Mouse (Mus musculus) heart, adult 2 months (tissue): ENCODE results near the gene Amotl1.

Experiments used
- CTCF ChIP-seq: fragments of 200-600 bp; IDR thresholded peaks from 2 replicates; pipeline ENCODE4 v1.8.1; 2022; ENCODE audit warnings: antibody characterized with exemption, mild to moderate bottlenecking, moderate library complexity
- POLR2A ChIP-seq: fragments of 200-500 bp; IDR thresholded peaks from 2 replicates; pipeline ENCODE4 v1.6.1; 2011; ENCODE audit warnings: mild to moderate bottlenecking, low read depth, low read length, control low read depth; ENCODE audit not compliant: insufficient read depth

GRCm38 (mm10) chr9:14625961-14626360 lies 18.9 kb downstream of the Amotl1 start:
- TF ChIP-seq POLR2A (no peak), CTCF (no peak)
